Mouse (Mus musculus) adrenal gland, adult 2 months (tissue): ENCODE data around the gene Lsm11. TPM values are rescaled to one million over a fixed set of nuclear protein-coding genes. Genes with fewer than 3 reads are reported as not detected.

Experiments used
- DNase-seq: peaks from one replicate; pipeline ENCODE4 v3.0.0; 2021
- polyA plus RNA-seq: library from polyadenylated mRNA; depleted of rRNA; stranded (reverse); fragments of >200 nt; gene quantifications from 2 replicates; pipeline ENCODE4 v1.2.3, GENCODE M21; 2012
- total RNA-seq, 2 experiments: library from RNA; stranded (reverse); gene quantifications; 2 replicates each; pipeline ENCODE4 v1.2.3; 2021

The Lsm11 gene
- total and polyA plus RNA-seq, 3 experiments: 6.9 to 19.1 (median 7.0) TPM

DNA sequence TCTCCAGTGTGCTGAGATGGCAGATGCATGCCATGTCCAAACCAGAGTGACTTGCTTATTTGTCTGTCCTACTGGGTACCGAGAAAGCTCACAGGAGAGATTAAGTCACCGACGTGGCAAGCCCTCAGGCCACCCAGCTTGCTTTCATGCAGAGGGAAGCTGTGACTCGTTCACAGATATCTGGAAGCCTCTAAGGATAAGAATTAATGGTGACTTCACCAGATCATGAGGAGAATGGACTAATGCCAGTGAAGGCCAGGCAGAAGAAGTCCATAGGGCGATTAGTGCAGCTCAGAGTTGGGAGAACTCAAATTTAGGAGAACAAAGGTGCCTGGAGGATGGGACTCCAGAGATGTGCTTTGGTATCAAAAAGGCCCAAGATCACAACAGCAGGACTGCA, 17.3 kb downstream of the Lsm11 start:
- DNase-seq: peak; percentile 43

DNA sequence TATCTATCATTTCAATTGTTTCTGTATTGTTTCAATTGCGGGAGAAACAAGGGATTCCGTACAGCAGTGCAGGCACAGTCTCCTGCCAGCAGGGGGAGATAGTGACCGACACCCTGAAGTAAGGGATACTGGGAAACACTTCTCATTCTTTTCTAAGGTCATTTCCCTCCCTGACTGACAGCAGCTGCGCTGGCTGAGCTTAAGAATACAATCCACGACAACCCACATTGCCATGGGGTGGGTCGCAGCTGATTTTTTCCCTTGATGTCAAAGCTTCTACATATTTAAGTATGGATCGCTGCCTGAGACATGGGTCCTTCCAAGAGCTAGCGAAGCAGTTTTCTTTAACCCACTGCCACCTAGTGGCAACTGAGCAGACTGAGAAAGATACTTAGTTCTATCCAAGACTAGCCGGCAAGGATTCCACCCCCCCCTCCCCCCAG, 18.1 kb downstream of the Lsm11 start:
- peak; percentile 82 for DNase-seq

DNA sequence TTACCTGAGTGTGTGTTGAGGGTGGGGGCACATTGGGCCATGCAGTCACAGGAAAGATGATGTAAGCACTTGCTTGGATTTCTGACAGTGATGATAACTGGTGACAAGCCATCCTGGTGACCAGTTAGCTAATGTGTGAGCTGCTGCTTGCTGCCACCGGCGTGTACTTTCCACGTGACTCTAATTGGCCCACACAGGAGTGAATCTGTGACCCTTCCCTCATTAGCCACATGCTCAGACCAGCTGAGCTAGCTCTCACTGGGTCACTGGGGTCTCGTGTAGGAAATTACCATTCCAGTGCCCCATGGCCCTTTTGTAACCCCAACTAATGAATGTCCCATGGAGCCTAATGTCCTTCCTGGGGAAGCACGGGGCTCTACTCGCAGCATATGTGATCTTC, 19.3 kb downstream of the Lsm11 start:
- DNase-seq: no peak

DNA sequence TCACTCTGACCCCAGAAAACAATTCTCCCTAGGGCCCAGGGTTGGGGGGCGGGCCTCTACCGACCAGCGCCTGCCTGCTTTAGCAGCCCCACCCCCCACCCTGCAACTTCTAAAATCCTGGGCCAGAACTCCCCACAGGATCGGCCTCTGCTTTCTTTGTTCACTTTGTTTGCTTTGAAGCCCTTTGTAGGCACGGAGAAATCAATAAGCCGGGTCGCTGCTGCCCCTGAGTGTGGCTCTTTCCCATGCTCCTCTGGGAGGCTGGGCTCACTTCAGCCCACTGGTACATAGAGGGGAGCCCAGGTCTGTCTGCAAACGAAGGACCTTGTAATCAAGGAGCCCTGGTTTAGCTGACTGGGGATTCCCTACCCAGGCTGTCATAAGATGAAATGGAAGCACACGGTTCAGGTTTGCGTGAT, 23.2 kb downstream of the Lsm11 start:
- DNase-seq: no peak

DNA sequence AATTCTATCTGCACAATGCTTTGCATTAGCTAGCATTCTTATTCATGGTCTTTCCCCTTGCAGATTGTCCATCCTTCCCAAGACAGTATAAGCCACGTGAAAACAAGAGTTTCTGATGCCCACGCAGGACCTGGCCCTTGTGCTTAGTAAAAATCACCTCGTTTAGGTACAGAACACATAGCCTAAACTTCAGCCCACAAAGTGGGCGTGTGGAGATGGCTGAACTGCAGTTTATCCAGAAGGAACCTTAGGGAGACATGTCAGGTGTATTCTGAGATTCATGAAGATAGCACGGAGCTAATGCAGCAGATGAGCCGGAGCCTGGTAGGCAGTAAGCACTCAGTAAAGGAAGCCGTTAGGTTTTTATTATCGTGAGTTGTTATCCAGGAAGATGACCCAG, 23.7 kb downstream of the Lsm11 start:
- no peak for DNase-seq

DNA sequence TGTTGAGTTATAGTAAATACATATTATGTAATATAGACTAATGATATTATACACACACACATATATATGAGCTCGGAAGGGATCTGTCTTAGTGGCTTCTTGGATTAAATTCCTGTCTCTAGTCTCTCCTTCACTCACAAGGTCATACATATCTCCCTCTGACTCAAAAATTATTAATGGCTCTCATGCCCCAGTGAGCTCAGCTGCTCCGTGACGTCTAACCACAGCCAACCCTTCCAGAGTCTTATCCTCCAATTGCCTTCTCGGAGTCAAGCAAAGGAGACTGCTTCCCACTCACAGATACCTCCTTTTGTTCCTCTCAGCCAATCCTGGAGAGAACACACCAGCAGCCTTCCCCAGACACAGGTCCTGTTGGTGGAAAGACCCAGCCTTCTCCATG, 25.9 kb downstream of the Lsm11 start:
- DNase-seq: peak; percentile 70

DNA sequence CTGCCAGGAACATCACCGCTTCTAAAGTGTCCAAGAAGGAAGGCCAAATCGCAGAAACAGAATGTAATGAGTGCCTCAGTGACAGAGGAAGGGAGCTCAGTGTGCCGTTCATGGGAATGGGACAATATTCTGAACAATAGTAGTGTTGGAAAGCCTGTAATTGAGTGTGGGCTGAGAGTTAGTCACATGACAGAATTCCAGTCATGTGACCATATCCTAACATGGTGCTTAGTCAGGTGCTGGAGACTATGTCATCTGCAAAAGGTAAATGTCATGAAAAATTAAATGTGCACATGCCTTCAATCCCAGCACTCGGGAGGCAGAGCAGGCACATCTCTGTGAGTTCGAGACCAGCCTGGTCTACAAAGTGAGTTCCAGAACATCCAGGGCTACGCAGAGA, 26.7 kb downstream of the Lsm11 start:
- DNase-seq: no peak

DNA sequence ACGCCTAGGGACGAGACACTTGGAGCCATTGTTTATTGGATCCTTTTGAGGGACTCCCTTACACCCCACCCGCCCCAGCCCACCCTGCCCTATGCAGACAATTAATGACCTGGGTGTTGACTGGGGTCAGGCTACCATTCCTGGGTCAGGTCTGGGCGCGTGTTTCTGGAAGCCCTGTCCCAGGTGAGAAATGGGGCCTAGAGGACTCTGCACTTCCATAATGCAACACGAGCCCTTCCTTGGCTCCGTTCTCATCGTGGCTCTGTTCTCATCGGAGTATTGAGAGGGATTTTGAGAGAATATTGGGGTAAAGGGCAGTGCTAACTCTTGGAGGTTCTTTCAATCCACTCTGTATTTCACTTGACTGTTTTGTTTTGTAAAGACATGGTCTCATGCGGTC, 28.5 kb downstream of the Lsm11 start:
- no peak for DNase-seq

DNA sequence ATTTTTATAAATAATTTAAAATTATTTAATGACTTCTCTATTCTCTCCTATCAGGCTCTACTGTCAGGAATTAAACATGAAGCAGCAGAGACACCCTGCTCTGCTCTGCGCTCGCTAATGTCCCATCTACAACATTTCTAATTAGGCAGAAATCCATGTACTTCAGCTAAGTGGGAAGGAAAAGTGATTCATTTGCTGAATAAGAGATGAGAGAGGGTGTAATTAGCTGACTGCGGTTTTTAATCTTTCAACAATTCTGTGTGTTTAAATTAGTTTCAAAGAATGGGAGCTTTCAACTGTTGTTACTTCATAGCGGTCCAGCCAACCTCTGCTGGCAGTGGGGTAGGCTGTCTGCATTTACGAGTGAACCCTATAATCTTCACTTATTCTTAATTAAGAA, 34.0 kb downstream of the Lsm11 start:
- no peak for DNase-seq

DNA sequence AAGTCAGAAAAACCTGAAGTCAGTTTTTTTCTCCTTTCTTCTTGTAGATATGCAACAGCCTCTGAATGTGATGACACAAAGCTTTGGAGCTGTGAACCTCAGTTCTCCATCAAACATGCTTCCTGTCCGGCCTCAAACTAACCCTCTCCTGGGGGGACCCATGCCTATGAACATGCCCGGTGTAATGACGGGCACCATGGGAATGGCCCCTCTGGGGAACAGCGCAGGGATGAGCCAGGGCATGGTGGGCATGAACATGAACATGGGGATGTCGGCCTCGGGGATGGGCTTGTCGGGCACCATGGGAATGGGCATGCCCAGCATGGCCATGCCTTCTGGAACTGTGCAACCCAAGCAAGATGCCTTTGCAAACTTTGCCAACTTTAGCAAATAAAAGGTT, 35.8 kb downstream of the Lsm11 start:
- no peak for DNase-seq

DNA sequence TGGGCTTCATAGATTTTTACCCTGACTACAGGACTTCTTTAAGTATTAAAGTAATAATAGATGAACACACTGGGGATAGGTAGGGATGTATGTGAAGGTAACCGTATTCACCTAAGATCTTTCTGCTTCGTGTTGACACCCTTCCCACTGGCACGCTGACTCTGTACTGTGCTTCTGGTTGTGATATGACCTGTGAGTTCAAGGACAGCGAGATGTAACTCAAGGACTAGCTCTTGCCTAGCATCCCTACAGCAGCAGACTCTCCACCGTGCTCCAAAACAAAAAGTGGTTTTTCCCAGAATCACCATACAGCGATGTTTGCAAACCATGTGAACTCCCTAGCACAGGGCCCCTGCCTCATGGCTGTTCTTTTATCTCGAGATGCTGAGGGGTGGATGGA, 36.7 kb downstream of the Lsm11 start:
- no peak for DNase-seq

DNA sequence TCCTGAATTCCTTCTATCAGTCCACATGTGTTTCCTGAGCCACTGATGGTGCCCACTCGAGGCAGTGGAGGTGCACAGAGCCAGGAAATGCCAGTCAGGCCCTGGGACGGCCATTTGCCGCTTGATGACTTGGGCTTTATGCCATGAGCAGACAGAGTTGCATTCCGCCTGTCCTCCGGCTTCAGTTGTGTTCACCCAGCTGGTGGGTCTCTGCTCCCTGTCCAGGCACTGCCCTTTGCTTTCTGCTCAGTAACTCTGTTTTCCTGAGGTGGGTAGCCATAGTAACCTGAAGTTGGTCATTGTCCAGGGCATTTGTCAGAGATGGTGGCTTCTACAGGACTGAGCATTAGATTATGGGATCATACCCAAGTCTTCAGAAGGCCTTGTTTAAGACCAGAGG, 37.4 kb downstream of the Lsm11 start:
- DNase-seq: no peak

DNA sequence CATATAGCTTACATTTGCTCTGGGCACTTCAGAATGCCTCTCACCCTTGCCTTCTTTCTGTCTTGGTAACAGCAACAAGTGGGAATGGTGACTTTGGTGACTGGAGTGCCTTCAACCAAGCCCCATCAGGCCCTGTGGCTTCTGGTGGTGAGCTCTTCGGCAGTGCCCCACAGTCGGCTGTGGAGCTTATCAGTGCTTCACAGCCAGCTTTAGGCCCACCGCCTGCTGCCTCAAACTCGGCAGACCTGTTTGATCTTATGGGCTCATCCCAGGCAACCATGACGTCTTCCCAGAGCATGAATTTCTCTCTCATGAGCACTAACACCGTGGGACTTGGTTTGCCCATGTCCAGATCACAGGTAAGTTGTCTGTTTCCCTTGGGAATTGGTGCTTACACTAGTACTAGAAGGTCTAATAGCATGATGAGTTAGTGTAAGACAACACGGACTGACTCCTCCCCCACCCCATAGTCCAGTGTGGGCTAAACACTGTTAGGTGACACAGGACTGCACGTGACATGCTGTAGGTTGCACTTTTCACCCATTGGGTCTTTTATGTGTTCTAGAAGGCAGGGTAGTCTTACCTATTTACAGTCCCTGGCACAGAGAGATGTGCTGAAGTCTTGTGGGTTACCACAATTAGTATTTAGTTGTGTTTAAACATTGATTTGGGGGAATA, 38.5 kb downstream of the Lsm11 start:
- no peak for DNase-seq

DNA sequence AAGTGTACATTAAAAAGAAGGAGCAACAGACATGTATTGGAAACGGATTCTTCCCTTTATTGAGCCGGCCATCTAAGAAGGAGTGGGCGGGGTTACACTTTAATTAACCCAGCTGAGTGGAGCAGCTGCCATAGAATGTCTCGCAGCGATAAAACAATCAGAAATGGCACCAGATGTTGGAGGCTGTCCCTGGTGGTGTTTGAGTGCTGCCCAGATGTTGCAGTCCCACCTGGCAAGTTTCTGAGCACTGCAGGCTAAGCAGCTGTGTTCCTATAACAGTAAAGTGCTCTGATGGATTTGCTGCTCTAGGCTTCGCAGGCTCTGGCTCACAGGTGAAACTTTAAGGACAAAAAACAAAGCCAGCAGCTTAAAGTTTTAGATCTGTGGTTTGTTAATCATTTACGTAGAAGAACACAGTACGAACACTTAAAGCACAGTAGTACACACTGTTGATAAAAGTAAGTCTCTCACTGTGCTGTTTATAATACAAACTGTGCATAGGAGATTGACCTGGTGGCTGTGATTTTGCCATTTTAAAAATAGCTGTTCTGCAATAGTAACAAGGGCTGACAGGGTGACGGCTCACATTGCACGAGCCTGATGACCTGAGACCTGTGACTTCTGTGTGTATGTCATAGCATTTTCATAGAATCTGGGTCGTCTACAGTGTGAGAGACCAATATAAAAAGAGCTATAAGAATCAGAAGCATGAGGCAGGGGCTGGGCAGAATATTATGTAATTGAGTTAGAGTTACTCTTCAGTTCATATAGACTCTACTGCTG, 44.3 kb downstream of the Lsm11 start:
- no peak for DNase-seq

DNA sequence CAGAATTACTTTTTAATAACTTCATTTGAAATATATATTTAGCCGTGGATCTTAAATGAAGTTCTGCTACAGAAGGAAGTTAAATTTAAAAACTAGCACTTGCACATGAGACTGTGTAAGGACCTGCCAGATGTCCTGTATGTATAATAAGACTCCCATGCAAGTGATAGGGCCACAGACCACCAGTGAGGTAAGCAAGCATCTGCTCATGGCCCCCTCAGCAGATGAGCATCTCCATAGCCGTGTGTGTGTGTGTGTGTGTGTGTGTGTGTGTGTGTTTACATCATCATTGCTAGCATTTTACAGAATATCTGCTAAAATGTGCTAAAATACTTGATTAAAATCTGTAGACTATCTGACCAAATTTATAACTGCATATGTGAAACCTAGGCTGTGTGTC, 47.3 kb downstream of the Lsm11 start:
- no peak for DNase-seq

DNA sequence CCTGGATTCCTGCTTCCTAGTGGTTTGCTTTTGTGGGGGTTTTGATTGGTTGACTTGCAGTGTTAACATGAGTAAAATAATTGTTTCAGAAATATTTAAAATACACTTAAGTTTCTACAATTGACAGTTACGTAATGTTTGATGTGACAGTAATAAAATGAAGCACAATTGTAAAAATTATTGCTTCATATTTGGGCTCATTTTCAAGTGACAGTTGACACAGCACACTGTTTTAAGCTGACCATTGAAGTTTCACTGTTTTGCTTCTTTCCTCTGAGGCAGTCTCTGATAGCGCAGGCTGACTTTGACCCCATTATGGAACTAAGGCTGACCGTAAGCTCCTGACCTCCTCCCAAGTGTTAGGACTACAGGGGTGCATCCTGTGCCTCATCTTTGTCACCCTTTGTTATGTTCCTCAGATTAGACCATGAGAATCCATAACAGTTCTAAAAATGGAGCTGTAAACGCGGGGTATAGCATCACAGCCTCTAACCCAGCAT, 51.8 kb downstream of the Lsm11 start:
- DNase-seq: no peak

DNA sequence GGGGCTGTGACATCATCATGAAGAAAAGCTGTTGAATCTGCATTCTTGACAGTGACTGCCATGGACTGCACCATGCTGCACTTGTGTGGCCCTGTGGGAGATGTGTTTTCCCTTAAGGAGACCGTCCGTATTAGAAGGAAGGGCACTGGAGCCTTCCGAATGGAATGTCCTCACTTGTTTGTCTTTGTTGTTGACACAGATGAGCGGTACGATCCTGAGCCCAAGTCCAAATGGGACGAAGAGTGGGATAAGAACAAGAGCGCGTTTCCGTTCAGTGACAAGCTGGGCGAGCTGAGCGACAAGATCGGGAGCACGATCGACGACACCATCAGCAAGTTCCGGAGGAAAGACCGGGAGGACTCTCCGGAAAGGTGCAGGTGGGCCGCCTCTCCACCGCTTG, 54.3 kb downstream of the Lsm11 start:
- DNase-seq: no peak

DNA sequence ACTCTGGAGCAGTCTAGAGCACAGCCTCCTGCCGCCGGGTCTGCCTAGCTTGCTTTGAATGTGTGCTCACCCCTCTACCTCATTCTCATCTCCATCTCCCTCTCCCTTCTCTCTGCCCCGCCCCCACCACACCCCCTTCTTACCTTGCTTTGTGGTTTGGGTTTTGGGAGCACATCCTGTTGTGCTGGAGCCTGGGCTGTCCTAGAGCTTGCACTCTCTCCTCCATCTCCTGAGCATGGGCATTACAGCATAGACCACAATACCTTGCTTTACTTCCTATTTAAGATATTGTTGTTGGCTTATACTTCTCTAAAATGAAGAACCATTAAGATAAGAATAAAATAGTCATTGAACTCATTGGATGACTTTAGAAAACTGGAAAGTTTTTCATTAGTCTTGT, 54.8 kb downstream of the Lsm11 start:
- no peak for DNase-seq

DNA sequence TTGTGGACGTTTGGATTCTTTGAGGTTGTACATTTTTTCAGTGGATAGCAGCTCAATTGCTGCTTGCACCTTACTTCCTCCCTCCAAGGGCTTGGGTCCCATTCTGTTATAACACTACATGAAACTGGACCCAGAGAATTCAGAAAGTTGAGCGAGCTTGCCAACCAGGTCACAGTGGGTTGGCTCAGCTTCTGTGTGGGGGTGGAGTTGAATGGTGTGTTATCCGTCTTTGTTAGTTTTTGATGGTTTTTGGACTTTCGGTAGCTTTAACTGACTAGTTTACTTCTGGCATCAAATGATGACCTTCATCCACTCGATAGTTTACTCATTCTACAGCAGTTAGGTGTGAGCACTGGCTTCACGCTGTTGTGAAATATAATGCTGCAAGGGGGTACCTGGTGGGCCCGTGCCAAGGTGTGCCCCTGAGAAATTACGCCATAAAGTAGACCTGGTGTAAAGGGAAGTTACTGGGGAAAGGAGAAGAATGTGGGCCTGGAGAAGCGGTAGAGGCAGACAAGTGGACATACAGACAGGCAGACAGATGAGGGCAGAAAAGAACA, 56.2 kb downstream of the Lsm11 start:
- DNase-seq: peak; percentile 23

DNA sequence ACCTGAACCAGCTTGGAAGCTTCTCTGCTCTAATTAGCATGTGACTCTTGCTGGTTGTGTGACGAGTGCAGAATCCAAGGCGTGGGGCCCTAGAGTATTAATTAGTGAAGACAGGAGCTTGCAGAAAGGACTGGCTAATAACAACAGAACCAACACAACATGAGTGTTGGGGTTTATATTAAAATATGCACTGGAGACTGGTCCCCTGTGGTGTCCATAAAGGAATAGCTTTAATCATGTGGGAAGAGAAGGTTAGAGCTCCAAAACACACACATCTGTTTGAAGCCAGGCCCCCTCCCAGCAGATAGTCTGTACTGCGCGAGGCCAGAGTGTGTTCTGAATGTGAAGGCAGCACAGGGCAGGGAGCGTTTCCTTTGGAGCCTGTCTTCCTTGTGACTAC, 58.1 kb downstream of the Lsm11 start:
- no peak for DNase-seq

DNA sequence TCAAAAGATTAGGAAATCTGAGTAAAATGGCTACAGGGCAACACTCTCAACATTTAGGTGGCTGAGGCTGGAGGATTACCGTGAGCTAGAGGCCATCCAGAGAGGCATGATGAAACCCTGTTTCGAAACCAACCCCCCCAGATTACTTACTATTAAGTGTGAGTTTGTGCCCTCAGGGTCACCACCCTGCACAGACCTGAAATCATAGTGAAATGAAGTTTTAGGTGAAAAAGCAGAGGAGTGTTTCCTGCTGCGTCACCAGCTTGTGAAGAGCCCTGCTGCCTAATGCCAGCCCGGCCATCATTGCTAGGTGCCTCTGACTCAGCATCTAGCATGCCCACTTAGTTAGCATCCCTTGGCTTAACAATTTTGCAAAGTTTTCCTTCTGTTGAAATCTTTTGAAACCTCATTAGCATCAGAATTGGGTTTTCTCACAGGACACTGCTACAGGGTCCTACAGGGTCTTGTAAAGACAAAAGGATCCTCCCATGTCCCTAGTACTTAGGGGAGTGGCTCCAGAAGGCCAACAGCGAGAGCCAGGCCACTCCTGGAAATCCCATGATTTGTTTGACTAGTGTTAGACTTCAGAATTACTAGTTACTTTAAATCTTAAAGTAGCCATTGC, 59.0 kb downstream of the Lsm11 start:
- no peak for DNase-seq

DNA sequence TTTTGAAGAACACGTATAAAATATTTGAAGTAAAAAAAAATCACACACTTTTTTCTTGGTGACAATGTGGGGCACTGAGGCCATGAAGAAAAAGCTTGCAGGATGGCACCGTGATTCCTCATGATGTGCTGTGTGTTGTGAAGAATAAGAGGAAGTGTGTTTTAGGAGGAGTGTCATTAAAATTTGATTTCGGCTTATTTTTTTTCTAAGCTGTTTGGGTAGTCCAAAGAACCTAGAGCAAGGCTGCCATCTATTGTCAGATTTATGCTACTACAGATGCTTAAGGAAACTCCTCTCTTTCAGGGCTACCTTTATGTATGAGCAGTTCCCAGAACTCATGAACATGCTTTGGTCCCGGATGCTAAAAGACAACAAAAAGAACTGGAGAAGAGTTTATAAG, 60.7 kb downstream of the Lsm11 start:
- DNase-seq: no peak
